Mouse (Mus musculus) urinary bladder, adult 2 months (tissue): ENCODE data around the gene Phf14. TPM values are rescaled to one million over a fixed set of nuclear protein-coding genes. Genes with fewer than 3 reads are reported as not detected.

Experiments
- DNase-seq: peaks from one replicate; pipeline ENCODE4 v3.0.0; 2022; ENCODE audit warnings: low spot score
- polyA plus RNA-seq: library from polyadenylated mRNA; depleted of rRNA; stranded (reverse); fragments of >200 nt; gene quantifications from 2 replicates; pipeline ENCODE4 v1.2.3, GENCODE M21; 2012

Gene Phf14
- polyA plus RNA-seq, 1 experiment: 24.7 TPM

DNA sequence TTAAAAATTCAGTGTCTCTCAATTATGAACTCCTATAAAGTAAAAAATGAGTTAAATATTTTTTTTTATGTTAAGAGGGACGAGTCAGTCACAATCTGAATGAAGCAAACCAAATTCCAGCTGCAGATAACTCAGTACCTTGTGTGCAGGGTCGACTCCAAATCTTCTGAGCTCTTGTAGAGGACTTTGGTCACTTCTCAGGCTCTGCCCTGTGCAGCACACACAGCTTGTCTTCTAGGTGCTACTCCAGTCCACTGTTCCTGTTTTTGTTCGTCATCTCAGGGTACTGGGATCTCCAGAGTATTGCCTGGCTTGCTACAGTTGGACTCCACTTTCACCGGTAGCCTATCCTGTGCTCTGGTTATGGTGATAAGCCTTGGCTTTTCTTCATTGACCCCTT, 113.1 kb downstream of the Phf14 start:
- DNase-seq: no peak

DNA sequence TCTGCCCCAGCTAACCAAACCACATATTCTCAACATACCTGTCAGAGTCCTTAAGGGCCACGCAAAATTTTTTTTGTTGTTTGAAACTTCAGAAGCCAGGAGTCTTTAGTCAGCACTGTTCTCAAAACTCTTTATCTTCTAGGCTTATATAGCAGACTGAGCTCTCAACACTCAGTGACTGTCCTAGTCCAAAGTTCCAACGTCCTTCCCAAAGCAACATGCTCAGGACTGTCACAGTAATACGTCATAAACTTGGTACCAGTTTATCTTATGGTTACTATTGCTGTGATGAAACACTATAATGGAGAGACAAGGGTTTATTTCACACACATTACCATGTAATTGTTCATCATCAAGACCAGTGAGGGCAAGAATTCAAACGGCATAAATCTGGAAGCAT, 113.9 kb downstream of the Phf14 start:
- no peak for DNase-seq

DNA sequence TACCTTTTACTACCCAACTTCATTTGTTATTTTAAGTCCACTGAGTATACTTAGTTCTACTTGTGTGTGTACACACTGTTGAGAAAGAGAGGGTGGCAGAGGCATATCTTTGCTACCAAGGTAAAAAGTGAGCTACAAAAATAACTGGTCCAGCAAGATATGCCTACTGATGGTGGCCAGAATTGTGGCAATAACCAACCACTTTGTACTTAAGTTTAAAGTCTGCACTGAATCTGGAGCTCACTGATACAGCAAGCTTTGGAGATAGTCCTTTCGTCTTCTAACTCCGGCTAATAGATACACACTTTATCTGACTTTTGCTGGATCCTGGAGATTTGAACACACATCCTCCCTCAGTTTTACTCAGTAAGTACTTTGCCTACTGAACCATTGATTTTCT, 115.8 kb downstream of the Phf14 start:
- DNase-seq: no peak

DNA sequence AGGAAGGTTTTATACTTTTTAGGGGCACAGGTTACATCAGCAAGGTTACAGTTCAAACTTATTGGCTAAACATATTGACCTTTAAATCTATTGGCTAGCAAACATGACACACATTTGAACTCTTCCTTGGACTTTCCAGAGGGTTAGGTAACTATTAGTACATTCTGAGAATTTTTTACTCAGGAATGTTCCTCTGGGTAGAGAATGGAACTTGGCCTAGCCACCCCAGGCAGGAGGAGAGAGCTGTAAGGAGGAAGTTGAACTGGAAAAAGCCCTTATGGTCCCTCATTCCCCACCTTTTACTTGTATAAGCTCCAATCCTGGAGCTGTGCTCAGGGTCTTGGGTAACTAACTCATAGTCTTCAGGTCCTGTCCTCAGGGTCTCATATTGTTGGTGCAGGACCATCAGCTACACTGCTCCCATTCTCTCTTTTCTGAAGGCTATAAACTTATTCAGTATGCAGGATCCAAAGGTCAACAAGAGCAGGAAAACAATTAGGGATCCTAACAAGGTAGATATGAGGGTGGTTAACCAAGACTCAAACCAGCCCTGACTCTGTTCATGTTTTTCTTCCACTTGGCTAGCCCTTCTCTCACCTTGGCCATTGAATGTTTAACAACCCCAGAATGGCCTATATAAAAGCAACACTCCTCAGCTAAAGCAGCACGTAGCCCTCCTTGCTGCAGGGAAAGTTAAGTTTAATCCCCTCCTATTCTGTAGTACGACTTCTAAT, 119.4 kb downstream of the Phf14 start:
- no peak for DNase-seq

DNA sequence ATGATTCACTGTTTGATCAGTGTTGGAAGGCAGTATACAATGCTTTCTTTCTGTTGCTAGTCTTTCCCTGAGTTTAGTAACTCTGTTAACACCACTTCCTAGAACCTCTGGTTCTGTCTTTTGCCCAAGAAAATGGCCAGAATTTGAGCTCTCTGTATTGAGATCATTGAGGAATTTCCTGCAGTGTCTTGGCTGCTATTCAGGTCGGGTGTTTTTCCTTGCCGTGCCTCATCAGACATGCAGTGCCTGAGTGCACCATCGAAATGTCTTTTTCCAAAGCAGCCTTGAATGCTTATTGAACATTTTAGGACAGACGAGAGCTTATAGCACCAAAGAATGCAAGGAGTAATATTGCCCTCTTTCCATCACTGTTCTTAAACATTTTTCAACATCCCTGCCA, 127.0 kb downstream of the Phf14 start:
- no peak for DNase-seq

DNA sequence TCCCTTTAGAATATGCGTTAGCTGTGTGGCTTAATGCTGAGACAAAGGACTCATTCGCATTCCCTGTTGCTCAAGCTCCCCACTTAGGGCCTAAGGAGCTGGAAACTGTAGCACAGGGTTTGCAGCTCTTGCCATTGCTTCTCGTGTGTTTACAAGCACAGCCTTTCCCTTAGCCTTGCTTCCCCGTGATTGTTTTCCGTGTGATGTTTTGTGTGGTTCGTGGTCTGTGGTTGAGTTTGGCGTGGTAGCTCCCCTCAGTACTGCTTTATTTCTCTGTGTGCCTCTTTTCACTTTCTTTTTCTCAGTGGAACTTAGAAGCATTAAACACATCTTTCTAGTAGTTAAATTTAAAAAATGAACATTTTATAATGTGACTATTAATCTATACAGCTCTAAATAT, 130.7 kb downstream of the Phf14 start:
- DNase-seq: no peak

DNA sequence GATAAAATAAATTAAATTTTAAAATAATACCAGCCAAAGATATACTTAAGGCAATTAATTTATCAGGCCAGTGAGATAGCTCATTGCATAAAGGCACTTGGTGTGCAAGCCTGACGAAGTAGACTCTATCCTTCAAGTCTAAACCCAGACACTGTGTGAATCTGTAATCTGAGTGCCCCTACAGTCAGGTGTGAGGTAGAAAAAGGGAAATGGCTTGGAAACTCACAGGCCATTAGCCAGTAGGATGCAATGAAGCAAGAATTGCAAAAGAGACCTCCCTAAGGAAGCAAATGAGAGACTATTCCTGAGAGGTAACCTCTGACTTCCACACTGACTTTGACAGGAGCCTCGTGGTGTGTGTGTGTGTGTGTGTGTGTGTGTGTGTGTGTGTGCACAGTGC, 145.3 kb downstream of the Phf14 start:
- no peak for DNase-seq

DNA sequence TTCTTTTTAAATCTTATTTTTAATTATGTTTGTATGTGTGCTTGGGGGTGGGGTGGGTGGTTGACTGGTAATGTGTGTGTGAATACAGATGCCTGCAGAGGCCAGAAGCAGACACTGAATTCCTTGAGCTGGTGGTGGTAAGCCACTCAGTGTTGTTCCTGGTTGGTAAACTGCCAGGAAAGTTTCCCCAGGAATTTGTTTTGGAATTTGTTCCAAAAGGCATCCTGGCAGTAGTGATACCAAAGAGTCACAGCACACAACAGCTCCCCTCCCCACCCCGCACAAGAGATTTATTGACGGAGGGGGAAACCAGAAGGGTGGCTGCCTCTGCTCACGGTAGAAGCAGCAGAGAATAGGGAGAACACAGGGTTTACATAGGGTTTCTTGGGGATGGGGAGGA, 146.5 kb downstream of the Phf14 start:
- DNase-seq: no peak

DNA sequence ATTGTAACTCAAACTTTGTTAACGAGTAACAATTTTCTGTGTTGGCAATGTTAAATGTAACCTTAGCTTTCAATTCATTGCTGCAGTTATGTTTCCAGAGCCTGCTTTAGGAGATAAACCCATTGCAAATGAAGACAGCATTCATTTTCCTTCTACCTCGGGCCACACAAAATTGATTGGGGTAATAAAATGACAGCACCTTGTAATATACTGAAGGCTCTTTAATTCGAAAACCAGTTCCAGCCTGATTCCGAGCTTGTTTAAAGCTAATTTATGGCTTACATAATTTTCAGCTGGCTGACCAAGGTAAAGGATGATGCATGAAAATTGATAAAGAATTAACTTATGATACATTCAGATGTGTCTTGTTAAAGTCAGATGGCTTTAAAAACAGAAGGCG, 151.1 kb downstream of the Phf14 start:
- no peak for DNase-seq

DNA sequence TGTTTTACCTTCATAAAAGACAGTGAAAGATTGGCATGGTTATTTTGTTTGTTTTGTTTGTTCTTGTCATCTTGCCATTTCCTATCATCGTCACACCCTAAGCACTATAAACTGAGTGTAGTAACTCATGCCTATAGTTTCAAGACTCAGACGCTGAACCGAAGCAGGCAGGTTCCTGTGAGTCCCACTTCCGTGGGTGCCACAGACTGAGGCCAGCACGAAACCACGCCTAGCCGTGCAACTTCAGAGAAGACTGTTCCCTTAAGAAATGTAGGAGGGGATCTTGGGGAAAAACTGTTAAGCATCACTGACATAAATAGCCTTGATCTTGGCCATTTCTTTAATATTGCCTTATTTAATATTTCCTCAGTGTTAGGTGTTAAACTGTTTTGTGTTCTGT, 152.4 kb downstream of the Phf14 start:
- no peak for DNase-seq

DNA sequence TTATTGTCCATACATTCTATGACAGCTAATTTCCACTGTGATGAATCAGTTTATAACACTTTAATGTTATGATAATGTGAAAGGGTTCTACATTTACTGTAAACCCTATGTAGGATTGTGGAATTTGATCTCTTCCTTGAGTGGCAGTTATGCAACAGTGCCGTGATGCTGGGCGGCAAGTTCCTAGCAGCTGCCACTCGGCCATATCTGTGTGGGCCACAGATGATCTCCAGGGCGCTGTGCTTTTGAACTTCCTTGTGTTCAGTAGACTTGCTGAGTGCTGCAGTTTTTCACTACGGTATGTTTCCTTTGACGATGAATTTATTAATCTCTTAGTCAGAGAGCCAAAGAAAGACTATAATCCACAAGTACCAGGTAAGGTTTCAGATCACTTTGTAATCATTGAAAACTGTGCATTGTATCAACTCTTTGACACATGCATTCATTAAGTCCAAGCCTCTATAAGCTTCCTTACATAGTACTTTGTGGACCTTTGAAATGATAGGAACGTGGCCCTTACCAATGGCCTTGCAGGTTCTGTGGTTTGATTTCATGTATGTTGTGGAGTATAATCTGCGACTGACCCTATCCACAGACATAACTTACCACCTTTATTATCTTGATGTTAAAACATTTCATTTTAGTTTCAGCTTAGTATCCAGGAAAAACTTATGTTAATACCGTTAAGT, 153.0 kb downstream of the Phf14 start:
- DNase-seq: no peak

DNA sequence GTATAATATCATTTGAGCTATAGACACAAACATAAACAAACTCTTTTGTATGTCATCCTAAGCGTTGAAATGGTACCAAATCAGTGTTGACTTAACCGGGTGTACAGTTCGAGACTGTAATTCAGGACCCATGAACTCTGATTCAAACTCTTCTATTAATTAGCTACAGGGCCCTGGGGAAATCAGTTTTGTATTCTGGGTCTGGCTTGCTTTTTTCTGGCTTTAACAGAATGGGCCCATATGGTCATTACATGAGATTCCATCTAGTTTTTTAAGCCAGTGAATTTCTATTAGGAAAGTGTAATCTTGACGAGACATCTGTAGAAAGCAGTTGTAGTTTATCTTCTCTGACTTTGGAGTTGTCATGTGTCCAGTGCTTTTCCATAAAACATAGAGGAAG, 160.3 kb downstream of the Phf14 start:
- no peak for DNase-seq

DNA sequence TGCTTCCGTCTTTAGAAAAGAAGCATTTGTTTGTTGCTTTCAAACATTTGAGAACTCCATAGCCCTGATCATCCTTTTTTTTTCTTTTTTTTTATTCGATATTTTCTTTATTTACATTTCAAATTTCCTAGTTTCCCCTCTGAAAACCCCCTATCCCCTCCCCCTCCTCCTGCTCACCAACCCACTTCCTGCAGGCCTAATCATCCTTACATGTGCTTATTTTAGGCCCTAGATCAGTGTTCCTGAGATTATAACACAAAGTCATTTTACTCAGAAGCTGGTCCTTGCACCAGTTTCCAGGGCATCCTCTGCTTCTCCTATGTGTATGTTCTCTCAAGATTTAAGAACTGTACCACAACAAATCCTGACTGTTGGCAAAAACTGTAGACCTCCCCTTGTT, 161.7 kb downstream of the Phf14 start:
- no peak for DNase-seq

DNA sequence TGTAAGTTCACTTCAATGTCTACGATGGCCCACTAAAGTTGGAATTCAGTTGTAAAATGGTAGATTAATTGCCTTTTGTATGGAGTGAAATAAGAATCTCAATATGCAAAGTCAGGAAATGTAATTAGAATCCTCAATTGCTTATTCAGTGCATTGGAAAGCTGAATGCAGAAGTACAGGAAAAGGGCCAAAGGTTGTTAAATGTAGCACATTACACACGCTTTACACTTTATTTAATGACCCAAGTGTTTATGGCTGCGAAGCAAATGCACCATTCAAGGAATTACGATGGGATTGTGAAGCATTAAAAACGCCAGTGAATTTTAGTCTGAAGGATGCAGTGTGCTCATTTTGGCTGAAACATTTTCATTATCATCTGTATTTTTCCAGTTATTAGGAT, 167.0 kb downstream of the Phf14 start:
- DNase-seq: no peak

DNA sequence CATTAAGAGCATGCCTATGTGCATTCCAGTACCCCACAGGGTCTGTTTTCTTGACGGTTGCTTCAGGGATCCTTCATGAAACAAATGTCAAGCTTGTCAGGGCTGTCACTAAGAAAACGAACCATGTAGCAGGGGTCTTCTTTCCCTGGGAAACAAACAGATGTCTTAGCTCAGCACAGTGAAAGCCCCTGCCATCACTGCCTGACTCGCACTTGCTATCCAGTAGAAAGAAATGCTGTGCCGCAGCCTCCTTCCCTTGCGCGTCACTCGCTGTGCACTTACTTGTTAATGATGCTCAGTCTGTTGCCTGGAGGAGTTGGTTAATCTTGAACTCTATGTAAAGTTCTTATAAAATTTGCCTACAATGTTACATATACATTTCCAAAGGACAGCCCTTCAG, 169.7 kb downstream of the Phf14 start:
- no peak for DNase-seq

DNA sequence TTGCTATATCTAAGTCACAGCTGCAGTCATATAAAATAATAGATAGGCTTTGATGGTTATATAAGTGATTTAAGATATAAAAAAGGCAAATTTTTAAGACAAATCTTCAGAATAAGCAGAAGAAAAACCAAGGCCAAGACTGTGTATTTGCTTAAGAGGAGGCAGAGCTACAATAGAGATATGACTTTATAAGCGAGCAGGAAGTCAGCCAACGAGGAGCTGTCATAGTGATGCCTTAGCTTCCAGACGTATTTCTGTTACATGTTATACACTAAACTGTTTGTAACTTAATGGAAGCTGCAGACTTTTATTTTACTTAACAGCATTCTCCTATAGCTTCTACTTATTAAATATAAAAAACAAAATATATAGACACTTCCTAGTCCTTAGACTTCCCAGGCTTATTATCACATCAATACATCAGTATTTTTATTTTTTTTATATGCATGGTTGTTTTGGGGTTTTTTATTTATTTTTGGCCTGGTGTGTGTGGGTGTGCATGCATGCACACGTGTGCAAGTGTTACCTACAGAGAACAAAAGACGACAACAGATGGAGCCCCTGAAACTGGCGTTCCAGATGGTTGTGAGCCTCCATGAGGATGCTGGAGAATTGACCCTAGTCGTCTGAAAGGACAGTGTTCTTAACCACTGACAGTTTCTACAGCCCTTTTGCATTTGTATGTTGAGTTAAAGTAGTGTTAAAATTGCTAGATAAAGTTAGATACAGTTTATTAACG, 170.4 kb downstream of the Phf14 start:
- no peak for DNase-seq

DNA sequence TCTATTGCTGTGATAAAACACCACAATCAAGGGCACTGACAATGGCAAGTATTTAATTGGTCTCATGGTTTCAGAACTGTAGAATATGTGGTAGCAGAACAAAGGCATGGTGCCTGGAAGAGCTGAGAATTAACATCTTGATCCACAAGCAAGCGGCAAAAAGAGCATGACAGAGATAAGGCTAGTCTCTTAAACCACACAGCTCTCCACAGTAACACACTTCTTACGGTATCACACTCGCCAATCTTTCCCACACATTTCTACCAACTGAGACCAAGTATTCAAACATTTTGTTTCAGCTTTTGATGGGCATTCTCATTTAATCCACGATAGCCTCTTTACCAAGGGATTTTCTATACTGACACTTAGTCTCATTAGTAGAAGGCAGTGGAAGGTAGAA, 171.7 kb downstream of the Phf14 start:
- no peak for DNase-seq

DNA sequence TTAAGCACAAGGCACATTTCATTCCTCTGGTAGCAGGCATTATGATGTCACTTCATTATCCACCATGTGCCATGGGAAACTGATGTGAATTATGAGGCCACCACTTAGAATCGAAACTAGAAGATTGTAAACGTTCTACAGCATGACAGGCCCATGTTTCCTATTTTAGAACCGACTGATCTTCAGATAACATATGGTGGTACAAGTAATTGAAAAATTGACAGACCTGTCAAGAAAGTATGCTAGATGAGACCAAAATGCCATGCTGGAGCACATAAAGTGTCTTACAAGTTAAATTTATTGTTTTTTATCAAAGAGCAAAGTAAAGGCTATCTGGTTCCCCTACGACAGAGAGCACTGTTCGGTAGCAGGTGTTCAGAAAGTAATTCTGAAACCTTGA, 172.8 kb downstream of the Phf14 start:
- DNase-seq: no peak

DNA sequence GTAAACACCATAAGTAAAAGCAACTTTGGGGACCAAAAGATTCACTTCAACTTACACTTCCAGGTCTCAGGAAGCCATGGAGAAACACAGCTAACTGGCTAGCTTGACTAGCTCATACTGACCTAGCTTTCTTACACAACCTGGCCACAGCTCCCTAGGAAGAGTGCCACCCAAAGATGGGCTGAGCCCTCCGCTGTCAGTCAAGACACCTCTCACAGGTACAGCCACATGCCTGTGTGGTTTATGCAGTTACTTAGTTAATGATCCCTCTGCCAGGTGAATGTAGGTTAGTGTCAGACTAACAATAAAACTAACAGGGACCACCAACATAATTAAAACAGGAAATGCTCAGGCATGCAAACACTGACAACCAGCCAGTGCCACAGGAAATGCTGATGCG, 174.1 kb downstream of the Phf14 start:
- no peak for DNase-seq

DNA sequence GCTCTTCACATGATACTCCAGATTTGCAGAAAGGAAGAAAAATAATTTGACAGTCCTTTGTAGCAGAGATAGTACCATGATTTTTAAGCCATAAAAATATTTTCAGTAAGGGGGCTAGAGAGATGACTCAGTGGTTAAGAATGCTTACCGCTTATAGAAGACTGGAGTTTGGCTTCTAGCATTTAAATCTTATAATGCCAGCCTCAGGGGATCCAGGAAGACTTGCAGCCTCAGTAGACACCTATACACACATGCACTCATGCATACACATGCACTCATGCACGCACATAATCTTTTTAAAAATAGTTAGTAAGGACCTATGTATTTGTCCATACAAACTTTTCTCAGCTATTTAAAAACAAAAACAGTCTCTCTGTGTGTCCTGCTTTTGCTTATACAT, 174.5 kb downstream of the Phf14 start:
- DNase-seq: no peak

DNA sequence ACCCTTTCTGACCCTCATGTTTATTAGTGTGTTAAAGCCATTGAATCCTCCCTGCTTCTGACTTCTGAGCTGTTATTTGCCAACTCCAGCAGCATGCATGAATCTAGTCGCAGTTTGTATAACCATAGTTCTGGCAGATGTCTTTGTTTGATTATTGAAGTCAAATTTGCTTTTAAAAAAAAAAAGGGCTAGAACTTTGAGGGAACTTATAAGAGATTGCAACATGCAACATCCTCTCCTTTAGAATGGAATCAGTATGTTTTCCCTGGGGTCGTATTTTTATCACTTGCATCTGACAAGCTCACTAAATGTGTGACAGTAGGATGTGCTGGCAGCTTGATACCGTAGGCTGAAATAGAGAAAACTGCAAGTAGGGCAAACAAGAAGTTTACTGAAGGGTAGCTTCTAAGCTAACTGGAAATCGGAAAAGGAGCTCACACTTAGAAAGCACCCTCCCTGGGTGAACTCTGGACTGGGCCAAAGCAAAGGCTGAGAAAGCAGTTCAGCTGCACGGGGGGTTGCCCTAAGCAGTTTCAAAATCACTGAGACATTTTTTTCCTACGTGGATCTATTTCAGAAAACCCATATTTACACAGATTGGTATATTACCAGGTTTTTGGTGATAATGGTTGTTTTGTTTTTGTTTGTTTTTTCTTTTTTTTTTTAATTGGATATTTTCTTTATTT, 175.1 kb downstream of the Phf14 start:
- DNase-seq: no peak

DNA sequence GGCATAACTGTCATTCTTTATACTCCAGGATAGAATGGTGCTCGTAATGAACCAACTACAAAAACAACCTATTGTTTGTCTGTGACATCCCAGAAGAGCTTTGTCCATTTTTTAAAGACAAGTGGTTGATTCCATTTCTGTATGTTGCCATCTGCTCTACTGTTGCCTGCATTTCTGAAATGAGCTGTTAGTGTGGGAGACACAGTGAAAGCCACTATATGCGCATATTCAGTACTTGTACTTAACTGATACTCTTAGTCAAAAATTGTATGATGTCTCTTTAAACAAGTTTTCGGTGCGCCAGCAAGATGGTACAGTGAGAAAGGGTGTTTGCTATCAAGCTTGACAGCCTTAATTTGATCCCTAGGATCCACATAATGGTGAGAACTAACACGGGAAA, 177.1 kb downstream of the Phf14 start:
- no peak for DNase-seq
